Mouse (Mus musculus) megakaryocyte progenitor cell, adult 5-6 weeks (primary cell): ENCODE data around the gene Il13. TPM values are rescaled to one million over a fixed set of nuclear protein-coding genes. Genes with fewer than 3 reads are reported as not detected.

Source experiments
- ATAC-seq: replicated peaks from 2 replicates; pipeline ENCODE4 v1.8.0; 2016; ENCODE audit warnings: mild to moderate bottlenecking, moderate TSS enrichment, inconsistent platforms; ENCODE audit not compliant: poor library complexity
- total RNA-seq, 2 experiments: library from RNA; stranded (forward) in 1 of 2; stranded (reverse) in 1 of 2; fragments of 157-497, 149-512 nt in 1 of 2; fragments of 200-1000 nt in 1 of 2; gene quantifications; 2 replicates each; pipeline versions ENCODE4 v1.2.3 to v1.2.4; 2015 to 2017

Gene Il13
- not detected in 2 replicates for total RNA-seq (2015)
- total RNA-seq (2017) = not detected in 2 replicates

- ATAC-seq = no peak
Observed at GRCm38 (mm10) chr11:53634556-53634955, at the start of gene Il13. Gene Il13, minus strand, starts transcription at chr11:53634702.

DNA sequence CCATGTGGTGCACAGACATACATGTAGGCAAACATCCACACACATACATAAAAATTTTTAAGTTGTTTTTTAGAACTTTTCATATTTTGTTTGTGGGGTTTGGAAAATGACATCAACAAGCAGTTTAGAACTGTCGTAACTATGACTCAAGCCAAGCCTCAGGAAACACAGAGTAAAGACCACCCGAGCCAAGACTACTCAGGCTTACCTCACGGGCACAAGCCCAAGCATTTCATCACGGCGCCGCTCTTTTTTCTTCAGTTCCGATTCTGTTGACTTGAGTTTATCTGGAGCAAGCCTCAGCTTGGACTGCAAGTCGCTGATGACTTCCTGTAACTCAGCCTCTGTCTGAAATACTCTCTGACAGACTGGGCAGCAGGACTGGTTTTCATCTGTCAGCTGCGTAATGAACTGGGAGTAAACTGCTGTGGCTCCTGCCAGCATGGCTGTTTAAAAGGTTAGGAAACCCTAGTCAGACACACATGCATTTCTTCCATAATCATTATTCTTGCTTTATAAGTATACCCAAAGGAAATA is 48.6 kb upstream of the Il13 start:
- no peak for ATAC-seq

DNA sequence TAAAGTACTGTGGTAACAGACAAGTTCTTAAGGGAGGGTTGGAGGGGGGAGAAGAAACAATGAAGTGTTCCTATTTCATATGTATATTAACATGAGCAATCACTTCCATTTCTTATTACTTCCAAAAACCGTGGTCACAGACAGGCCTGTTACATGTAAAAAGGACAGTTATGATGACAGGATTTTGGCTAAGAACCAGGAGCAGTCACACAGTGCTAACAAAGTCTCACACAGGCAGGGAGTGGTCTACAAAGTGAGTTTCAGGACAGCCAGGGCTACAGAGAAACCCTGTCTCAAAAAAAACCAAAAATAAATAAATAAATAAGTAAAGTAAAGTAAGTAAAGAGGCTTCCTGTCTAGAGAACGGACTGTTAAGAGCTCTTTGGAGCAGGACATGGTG is 47.7 kb upstream of the Il13 start:
- ATAC-seq = no peak

DNA sequence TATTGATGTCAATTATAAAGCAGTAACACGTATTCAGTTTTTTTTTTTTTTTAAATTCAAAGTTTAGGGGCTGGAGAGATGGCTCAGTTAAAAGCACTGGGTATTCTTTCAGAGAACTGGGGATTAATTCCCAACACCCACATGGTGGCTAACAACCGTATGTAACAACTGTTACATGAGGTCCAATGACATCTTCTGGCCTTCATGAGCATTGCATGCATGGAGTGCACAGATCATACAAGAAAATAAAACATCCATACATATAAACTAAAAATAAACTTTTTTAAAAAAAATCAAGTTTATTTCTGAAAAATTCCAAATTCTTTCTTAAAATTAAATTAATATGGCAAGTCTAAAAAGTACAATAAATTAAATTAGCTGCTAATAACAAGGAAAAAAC is 47.2 kb upstream of the Il13 start:
- no peak for ATAC-seq

GRCm38 (mm10) chr11:53680141-53680540 is 45.6 kb upstream of the Il13 start:
- no peak for ATAC-seq

DNA sequence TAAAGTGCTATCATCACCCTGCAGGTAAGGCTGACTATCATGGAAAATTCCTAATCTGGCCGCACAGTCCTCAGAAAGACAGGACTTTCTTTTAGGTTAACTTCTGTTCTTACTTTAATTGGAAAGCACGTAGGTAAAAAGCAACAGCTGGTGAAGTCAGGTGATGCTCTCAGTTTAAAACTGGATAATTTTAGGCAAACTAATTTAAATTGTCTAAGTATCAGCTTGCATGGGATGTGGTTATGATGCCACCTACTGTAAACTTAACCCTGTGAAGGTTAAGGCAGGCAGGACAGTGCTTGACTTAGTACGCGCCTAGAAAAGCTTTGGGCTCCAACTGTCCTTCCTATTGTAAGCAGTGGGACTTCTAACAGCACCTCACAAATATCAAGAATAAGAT is 36.9 kb upstream of the Il13 start:
- no peak for ATAC-seq

DNA sequence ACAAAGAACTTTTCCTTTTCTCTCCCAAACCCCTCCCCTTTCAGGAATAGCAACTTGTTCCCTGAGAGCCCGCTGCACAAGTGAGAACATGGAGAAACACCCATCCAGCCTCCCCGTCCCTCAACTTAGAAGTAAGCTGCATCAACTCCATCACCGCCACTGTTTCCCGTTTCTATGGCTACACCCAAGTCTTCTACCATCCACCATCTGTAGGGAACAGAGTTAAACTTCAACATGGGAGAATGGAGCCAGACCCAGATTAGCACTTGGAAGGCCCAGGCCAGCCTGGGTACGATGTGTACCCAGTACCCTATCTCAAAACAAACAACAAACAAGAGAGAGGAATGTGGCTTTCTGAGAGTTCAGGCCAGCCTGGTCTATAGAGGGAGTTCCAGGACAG is 29.6 kb upstream of the Il13 start:
- no peak for ATAC-seq

GRCm38 (mm10) chr11:53662794-53663674 is 28.5 kb upstream of the Il13 start:
- ATAC-seq = peak; percentile 42; the same call in 1 of the 2 replicates

DNA sequence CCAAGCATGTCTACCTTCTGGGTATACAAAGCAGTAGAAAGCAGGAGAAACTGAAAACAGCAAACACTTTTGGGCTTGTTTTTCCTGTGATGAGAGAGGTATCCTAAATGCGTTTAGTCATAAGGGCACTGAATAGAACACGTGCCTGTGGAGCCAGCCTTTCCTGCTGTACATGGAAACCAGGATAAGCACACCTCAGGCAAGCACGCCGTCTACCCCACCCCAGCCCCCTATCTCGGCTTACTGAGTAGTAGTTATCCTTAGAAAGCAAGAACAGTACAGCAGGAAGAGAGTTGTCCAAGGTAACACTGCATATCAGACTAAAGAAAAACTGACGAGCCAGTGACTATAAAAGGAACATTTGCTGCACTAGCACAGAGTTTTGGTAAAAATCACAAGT is 23.3 kb upstream of the Il13 start:
- ATAC-seq = no peak

DNA sequence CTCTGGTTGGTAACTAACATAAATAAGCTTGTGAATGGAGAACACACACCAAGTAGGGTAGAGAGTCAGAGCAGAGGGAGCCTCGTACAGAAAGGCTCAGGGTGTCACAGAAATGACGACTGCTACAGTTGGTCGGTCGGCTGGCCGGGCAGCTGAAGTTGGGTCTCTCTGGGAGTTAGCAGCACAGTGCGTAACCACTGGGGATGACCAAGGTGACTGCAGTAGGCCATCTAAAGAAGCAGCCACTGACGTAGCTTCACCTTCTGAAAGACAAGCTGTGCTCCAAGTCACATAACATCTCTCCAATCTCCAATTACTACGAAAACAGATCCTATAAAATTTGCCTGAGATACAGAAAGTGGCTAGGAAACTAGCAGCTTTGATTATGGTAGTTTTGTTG is 22.9 kb upstream of the Il13 start:
- no peak for ATAC-seq

DNA sequence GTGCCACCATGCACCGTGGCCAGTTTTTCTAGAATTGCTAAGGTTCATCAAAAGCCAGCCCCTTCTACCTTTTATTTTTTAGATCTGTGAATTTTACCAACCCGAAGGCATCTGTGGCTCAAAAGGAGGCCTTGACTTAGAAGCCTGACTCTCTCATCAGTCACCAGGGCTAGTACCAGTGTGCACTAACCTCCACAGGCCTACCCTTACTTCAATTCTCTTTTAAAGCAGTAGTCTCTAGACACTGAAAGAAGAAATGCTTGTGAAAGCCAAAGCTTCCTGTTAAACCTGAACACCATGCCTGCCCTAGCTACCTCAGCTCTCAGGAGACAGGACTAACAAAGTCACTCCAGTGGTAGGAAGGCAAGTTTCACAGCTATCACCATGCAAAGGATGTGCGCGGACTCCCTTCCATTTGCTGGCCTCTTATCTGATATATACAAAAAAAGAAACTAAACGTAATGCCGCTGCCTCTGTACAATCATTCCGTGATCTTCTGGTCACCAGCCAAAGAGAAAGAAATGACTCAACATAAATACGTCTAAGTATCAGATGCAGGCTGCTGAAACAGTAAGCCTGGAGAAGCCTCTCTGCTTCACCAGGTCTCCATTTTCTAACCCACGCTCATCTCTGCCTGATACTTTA is 22.2 kb upstream of the Il13 start:
- ATAC-seq = peak; percentile 69

DNA sequence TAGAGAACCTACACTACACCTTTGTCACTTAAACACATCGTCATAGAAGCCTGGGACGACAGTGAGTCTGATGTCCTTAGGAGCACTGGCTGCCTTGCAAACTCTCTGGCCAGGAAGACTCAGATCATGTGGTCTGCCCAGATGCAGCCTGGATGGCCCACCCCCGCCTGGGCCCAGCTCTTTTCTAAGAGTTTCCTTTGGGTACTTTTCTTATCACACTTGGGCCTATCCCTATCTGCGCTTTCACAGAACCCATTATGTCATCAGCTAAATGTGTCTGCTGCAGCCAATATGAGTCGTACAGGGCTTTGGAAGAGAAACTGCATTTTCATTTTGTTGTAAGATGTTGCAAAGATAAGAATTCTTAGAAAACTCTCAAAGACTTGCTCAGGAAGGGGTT is 20.5 kb upstream of the Il13 start:
- peak; percentile 78 for ATAC-seq

DNA sequence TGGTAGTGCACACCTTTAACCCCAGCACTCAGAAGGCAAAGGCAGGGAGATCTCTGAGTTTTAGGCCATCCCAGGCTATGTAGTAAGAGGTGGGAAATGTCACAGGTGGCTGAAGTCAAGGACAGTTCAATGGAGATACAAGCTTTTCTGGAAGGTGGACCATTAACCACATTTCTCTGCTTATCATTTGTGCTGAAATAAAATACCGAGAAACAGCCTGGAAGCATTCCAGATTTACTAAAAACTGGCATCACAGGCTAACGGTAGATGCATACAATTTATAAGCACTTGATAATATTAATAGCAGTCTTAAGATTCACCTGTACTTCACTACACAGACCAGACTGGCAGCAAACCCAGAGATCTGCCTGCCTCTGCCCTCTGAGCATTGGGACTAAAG is 17.9 kb upstream of the Il13 start:
- no peak for ATAC-seq

GRCm38 (mm10) chr11:53651441-53651840 is 16.9 kb upstream of the Il13 start:
- ATAC-seq = peak; percentile 58

DNA sequence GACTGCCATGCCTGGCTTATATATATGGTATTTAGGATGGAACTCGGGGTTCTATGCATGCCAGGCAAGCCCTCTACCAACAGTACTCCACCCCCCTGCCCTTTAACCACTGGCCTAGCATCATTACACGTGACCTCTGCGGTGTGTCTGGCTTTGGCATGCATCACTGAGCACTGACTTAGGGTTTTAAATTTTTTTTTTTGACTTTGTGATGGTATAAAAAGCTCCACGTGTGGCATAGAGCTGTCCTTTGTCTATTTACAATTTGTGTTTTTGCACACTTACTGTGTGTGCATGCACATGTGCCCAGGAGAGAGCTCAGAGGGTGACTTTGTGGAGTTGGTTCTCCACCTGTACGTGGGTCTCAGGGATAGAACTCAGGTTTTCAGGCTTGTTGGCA is 9.5 kb upstream of the Il13 start:
- no peak for ATAC-seq

DNA sequence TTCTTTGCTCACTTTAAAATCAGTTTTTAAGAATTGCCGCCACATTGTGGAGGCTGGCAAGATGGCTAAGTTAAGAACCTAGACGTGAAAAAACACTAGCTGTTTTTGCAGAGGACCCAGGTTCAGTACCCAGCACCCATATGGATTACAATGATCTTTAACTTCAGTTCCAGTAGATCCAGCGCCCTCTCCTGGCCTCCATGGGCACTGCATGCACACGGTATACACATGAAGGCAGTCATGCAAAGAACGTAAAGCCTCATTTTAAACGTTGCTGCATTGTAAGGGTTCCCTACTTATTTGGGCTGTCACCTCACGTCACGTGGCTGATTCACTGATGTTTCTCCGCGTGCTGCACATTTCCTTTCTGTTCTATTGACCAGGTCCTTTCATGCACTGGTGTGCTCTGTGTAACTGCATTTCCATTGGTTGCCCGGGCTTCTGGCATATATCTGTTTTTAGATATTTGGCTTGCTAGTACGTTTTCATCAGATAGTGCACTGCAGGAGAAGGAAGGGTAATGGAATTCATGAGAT is 8.3 kb upstream of the Il13 start:
- ATAC-seq = peak; percentile 26; the same call in 1 of the 2 replicates

- no peak for ATAC-seq
Observed at GRCm38 (mm10) chr11:53637803-53638260, 3.3 kb upstream of the Il13 start.

- ATAC-seq = no peak
Observed at GRCm38 (mm10) chr11:53637046-53637802, 2.7 kb upstream of the Il13 start.

- ATAC-seq = peak; percentile 38
Observed at GRCm38 (mm10) chr11:53636183-53636646, 1.7 kb upstream of the Il13 start.

DNA sequence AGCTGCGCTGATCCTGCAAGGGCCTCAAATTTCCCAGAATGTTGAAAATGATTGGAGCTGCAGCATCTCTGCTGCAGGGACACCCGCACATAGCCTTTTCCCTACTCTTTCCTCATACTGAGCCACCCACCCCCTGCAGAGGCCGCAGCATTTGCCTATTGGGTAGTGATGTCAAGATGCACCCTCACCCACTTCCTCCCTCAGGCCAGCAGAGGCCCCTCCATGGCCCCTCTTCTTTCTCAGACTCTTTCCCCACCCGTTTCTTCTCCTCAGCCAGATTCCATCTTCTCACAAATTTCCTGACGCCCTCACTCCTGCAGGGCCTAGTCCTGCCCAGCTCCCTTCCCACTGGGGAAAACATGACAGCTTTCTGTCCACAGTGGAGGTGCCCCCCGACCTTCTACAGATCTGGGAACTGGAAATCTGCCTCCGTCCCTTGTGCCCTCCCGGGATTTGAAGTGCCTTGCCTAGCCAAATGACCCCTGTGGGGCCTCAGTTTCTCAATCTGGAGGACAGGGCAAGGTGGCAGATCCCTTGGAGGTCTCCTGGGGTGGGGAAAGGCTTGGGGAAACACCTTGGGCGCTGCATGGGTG is 1.2 kb upstream of the Il13 start:
- ATAC-seq = no peak
